Mouse (Mus musculus) heart, embryonic 16.5 days (tissue): Measurements from ENCODE around the gene Rbm20. TPM values are rescaled to one million over a fixed set of nuclear protein-coding genes. Genes with fewer than 3 reads are reported as not detected.

Experiments used
- ATAC-seq: fragments of 200-750 bp; cut with Nextera tagmentation; replicated peaks from 2 replicates; pipeline ENCODE4 v1.8.0; 2017; ENCODE audit warnings: moderate number of reproducible peaks; ENCODE audit not compliant: insufficient read depth, low FRiP score; ENCODE audit errors: extremely low read depth
- H3K27ac ChIP-seq: fragments of 300-500 bp; sonication (generic); 2 replicates; pipeline ENCODE4 v1.5.1; 2014; ENCODE audit warnings: mild to moderate bottlenecking, low read length, control low read depth, moderate library complexity
- H3K27me3 ChIP-seq: fragments of 300-500 bp; sonication (generic); 2 replicates; pipeline ENCODE4 v1.6.1; 2014; ENCODE audit warnings: low read length, mixed read lengths; ENCODE audit not compliant: control insufficient read depth, insufficient read depth
- H3K36me3 ChIP-seq: fragments of 300-500 bp; sonication (generic); 2 replicates; pipeline ENCODE4 v1.6.1; 2014; ENCODE audit not compliant: control insufficient read depth, insufficient read depth
- H3K4me1 ChIP-seq: fragments of 300-500 bp; sonication (generic); 2 replicates; pipeline ENCODE4 v1.6.1; 2014; ENCODE audit warnings: low read length, mixed read lengths; ENCODE audit not compliant: control insufficient read depth, insufficient read depth
- H3K4me2 ChIP-seq: fragments of 300-500 bp; sonication (generic); 2 replicates; pipeline ENCODE4 v1.6.1; 2014; ENCODE audit warnings: low read depth, mild to moderate bottlenecking, control low read depth, low read length
- H3K4me3 ChIP-seq: fragments of 300-500 bp; sonication (generic); 2 replicates; pipeline ENCODE4 v1.5.1; 2014; ENCODE audit warnings: mild to moderate bottlenecking, control low read depth, low read length
- H3K9ac ChIP-seq: fragments of 300-500 bp; sonication (generic); 2 replicates; pipeline ENCODE4 v1.6.1; 2014; ENCODE audit warnings: low read length, control low read depth
- H3K9me3 ChIP-seq: fragments of 300-500 bp; sonication (generic); replicated peaks from 2 replicates; pipeline ENCODE4 v1.6.1; 2016; ENCODE audit warnings: low read length; ENCODE audit not compliant: control insufficient read depth
- WGBS: fragments of 180-500 bp; shearing (Covaris S2); extraction: QIAGEN DNeasy Blood & Tissue Kit; methylation state at CpG from one replicate; pipeline ENCODE4 v1.1.7; 2014; 5-methylcytosine and 5-hydroxymethylcytosine counted together
- polyA plus RNA-seq: library from polyadenylated mRNA; unstranded; fragments of >200 nt; fragmentation: Nextera tagmentation; extraction: Ambion mirVana; gene quantifications from 2 replicates; pipeline ENCODE4 v1.2.1, GENCODE M21; 2015

Gene Rbm20
- polyA plus RNA-seq, 1 experiment from 2014 or later: 48.1 TPM

DNA sequence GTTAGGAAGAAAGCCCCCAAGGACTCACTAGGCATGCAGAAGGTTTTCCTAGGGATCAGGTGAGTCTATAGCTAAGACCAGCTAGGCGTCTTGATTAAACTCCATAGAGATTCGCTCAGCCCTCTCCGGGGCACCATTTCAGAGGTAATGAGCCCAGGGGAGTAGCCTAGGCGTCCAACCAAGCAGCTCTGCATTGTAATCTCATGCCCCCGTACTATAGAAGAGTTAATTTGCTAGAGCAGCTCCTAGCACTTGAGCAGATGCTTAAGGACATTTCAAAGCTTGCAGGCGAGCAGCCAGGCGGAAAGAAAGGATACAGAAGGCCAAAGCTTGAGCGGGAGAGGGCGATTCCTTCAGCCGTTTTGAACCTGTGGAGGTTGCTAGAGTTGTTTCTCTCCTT lies 208.3 kb downstream of the Rbm20 start:
- H3K27ac ChIP-seq: no peak overlapping the region
- H3K4me3 ChIP-seq: no peak overlapping the region
- no peaks in the 10 kb centered on the region for H3K4me1 ChIP-seq
- H3K9ac ChIP-seq: no peak overlapping the region
- no peaks in the 10 kb centered on the region for H3K27me3 ChIP-seq
- no peaks in the 10 kb centered on the region for H3K36me3 ChIP-seq
- no peak for ATAC-seq
- WGBS: 71% methylated on average over 10 of the region's 10 CpGs
- no peaks in the 10 kb centered on the region for H3K9me3 ChIP-seq
- no peak overlapping the region for H3K4me2 ChIP-seq

DNA sequence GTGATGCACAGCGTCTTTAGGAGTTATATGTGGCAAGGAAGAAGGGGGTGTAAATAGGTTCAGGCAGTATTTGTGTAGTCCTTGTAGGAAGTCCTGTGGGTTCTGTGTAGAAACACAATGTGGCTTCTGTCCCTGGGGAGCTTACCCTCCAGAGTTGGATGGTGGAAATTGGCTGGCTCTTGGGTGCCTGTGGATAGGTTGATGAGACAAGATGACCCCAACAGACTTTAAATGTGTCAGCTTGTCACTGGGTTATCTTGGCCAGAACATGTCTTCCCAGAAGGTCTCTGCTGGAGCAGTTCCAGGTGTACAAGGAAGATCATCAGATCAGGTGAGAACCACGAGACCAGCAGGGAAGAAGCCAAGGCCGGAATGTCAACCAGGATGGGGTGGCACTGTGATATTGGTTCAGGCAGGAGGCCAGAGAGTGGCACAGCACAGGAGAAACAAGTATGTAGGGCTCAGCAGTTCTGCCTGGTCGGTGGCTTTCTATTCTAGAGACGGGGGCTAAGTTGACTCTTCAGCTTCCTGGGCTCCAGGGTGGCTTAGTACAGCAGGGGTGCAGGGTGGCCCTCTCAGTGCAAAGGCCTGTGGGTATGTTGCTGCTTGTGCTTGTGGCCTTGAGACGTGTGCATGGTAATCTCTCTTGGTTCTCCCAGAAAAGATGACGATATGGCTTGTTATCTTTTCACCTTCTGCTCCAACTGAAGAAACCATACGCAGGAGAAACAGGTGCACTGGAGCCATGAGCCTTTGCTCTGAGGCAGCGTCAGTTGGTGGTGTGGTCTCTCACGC lies 209.7 kb downstream of the Rbm20 start:
- no peak for ATAC-seq
- Histone ChIP-seq H3K9me3 (no peaks in the 10 kb centered on the region), H3K9ac (no peak overlapping the region), H3K36me3 (no peaks in the 10 kb centered on the region), H3K27ac (peak overlapping the region; percentile 41; the same call in 1 of the 2 replicates), H3K4me1 (peaks cover 8% of the 10 kb centered on the region), H3K27me3 (no peaks in the 10 kb centered on the region), H3K4me3 (no peak overlapping the region), H3K4me2 (no peak overlapping the region)
- WGBS: 71% methylated on average over 10 of the region's 10 CpGs

DNA sequence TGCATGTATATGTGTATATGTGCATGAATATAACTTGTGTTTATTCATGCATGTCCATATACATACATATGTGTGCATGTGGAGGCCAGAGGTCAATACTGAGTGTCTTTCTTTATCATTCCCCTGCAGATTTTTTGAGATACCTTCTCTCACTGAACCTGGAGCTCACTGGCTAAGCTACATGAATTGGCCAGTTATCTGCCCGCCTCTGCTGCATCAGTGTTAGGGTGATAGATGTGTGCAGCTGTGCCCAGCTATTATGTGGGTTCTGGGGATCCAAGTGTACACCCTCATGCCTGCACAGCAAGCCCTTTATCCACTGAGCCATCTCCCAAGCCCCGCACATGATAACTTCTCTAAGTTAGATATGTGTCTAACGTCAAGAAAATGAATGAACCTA lies 210.7 kb downstream of the Rbm20 start:
- Histone ChIP-seq H3K4me3 (no peak overlapping the region), H3K27me3 (no peaks in the 10 kb centered on the region), H3K4me1 (peaks cover 17% of the 10 kb centered on the region), H3K9me3 (no peaks in the 10 kb centered on the region), H3K36me3 (no peaks in the 10 kb centered on the region), H3K9ac (no peak overlapping the region), H3K27ac (no peak overlapping the region), H3K4me2 (no peak overlapping the region)
- 78% methylated on average over 3 of the region's 3 CpGs for WGBS
- no peak for ATAC-seq

DNA sequence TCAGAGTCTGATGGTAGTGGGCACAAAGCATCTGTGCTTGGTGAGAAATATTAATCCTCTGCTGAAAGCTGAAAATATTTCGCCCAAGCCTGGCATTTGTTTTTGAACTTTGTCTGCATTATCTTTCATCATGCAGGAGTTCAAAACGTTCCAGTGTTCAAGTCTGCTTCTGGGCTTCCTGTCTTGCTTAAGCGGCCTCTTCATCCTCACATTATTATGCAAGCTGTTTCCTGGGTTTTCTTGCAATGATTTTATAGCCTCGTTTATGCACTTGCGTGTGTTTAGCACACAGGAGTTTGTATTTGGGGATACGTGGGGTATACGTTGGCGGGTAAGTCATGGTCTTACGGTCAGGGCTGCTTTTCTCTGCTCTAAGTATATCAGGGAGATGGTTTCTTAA lies 211.2 kb downstream of the Rbm20 start:
- ATAC-seq: no peak
- Histone ChIP-seq H3K9ac (no peak overlapping the region), H3K4me3 (no peak overlapping the region), H3K4me1 (peaks cover 22% of the 10 kb centered on the region), H3K36me3 (no peaks in the 10 kb centered on the region), H3K27me3 (no peaks in the 10 kb centered on the region), H3K27ac (no peak overlapping the region; the same call in 1 of the 2 replicates), H3K4me2 (no peak overlapping the region), H3K9me3 (no peaks in the 10 kb centered on the region)
- WGBS: 75% methylated on average over 9 of the region's 9 CpGs

DNA sequence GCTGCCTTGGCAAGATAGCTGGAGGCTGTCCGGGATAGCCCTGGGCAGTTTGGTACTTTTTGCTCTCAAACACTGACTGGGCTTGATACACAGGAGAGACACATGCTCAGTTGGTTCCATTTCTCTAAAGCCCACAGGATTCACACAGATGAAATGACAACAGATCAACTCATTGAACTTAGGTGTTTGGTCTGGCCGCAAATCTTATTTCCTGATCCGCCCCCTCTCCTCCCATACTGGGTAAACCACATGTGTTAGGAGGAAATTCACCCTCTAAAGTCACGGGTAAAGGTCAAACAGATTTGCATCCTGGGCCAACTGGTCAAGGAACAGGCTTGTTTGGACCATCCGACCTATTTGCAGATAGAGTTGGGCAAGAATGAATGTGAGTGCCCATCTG lies 212.4 kb downstream of the Rbm20 start:
- WGBS: 76% methylated on average over 5 of the region's 5 CpGs
- no peak overlapping the region for H3K9ac ChIP-seq
- no peak overlapping the region for H3K4me2 ChIP-seq
- H3K4me1 ChIP-seq: peaks cover 28% of the 10 kb centered on the region
- H3K9me3 ChIP-seq: no peaks in the 10 kb centered on the region
- H3K27ac ChIP-seq: no peak overlapping the region
- no peaks in the 10 kb centered on the region for H3K36me3 ChIP-seq
- no peak overlapping the region for H3K4me3 ChIP-seq
- H3K27me3 ChIP-seq: no peaks in the 10 kb centered on the region
- no peak for ATAC-seq

DNA sequence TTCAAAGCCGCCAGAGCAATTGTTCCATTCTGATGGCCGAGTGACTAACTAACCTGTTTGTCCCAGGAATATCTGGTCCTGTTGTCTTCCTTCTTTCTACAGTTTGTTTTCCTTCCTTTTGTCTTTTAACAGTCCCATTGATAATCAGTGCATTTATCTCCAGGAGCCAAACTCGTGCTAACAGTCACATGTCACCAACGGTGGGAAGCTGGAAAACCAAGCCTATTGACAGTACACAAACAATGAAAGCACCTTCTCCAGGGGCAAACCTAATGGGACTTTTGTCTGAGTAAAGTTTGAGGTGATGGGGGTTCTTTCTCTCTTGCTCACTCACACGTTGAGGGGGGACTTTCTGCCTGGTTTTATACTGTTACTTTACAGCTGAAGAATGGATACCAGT lies 213.2 kb downstream of the Rbm20 start:
- no peaks in the 10 kb centered on the region for H3K36me3 ChIP-seq
- H3K27ac ChIP-seq: 0 out of 2 replicates have a peak overlapping the region, but pooled peaks have one; percentile 25
- no peak overlapping the region for H3K4me2 ChIP-seq
- H3K9me3 ChIP-seq: no peaks in the 10 kb centered on the region
- H3K9ac ChIP-seq: no peak overlapping the region
- ATAC-seq: no peak
- peaks cover 28% of the 10 kb centered on the region for H3K4me1 ChIP-seq
- H3K27me3 ChIP-seq: no peaks in the 10 kb centered on the region
- WGBS: 55% methylated on average over 5 of the region's 5 CpGs
- H3K4me3 ChIP-seq: no peak overlapping the region

DNA sequence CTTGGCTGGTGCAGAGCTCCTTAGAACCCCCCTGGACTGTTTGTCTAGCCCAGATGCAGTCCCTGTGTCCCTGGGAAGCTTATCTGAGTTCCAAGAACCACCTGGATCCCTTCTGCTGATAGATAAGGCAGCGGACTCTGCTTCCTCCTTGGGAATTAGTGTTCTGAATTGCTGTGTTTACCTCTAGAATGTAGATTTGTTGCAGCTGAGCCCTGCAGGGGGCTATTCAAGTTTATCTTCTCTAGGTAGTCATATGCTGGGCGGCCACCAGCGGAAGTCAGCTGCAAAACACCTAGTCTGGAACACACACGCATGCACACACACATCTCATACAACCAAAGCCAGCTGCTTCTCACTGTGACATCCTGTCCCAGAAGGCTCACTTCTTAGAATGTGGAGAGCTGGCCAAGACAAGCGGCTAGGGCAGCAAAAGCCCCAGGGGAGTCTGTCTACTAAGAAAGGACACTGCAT lies 213.7 kb downstream of the Rbm20 start:
- no peak overlapping the region for H3K9ac ChIP-seq
- H3K9me3 ChIP-seq: no peaks in the 10 kb centered on the region
- no peaks in the 10 kb centered on the region for H3K36me3 ChIP-seq
- H3K4me3 ChIP-seq: no peak overlapping the region
- H3K4me2 ChIP-seq: no peak overlapping the region
- no peaks in the 10 kb centered on the region for H3K27me3 ChIP-seq
- H3K27ac ChIP-seq: peak overlapping the region; percentile 25
- H3K4me1 ChIP-seq: peaks cover 28% of the 10 kb centered on the region
- WGBS: 58% methylated on average over 5 of the region's 5 CpGs
- ATAC-seq: peak; percentile 67

DNA sequence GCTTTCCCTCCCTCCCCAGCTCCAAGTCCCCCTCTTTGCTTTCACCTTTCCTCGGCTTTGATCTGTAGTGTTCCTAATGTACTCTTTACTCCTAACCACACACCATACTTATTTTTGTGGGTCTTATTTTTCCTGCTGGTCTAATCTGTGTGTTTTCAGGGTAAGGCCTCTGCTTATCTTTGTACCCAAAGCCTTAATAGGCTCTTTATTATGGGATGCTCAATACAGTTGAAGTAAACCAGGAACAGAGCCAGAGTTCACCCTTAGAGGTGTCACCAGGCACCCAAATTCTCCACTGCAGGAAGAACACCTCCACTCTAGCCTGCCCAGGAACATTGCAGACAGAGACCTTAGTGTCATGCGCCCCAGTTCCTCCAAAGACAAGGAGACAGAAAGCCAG lies 214.5 kb downstream of the Rbm20 start:
- no peaks in the 10 kb centered on the region for H3K36me3 ChIP-seq
- H3K27ac ChIP-seq: peak overlapping the region; percentile 5
- H3K9ac ChIP-seq: no peak overlapping the region
- H3K4me1 ChIP-seq: peaks cover 28% of the 10 kb centered on the region
- 81% methylated on average over 2 of the region's 2 CpGs for WGBS
- no peaks in the 10 kb centered on the region for H3K27me3 ChIP-seq
- no peak overlapping the region for H3K4me2 ChIP-seq
- no peak for ATAC-seq
- H3K9me3 ChIP-seq: no peaks in the 10 kb centered on the region
- H3K4me3 ChIP-seq: no peak overlapping the region

DNA sequence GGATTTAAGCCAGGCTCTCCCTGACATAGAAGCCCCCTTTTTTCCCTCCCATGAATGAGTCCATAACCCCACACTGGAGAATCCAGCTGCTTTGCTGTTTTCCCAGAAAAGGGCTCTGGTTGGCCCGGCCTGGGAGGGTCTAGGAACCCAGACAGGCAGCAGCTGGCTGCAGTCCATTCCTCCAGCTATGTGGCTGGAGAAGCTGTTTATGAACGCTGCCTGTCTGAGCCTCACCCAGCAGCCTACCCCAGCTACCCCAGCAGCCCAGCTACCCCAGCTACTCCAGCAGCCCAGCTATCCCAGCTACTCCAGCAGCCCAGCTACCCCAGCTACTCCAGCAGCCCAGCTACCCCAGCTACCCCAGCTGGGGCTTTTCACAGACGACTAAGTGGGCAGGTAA lies 215.0 kb downstream of the Rbm20 start, which contains the start of gene Pdcd4:
Gene Pdcd4 (plus strand): TSS at position 171 of the 400 bp plus-strand sequence.
- H3K4me2 ChIP-seq: no peak within 1 kb of the TSS
- no peak for ATAC-seq

More for the DNA sequence above, 215.0 kb downstream of the Rbm20 start, which contains the start of gene Pdcd4:
- H3K27ac ChIP-seq: peak within 1 kb of the TSS; percentile 30
- no peaks in the 10 kb centered on the region for H3K9me3 ChIP-seq
- H3K4me3 ChIP-seq: no peak within 1 kb of the TSS
- no peaks in the 10 kb centered on the region for H3K36me3 ChIP-seq
- peaks cover 28% of the 10 kb centered on the region for H3K4me1 ChIP-seq
- 35% methylated on average over 3 of the region's 3 CpGs for WGBS
- no peaks in the 10 kb centered on the region for H3K27me3 ChIP-seq
- H3K9ac ChIP-seq: peak within 1 kb of the TSS; percentile 8; the same call in 1 of the 2 replicates
